Mouse (Mus musculus) intestine, embryonic 15.5 days (tissue): Measurements from ENCODE around the gene Aspscr1. TPM values are rescaled to one million over a fixed set of nuclear protein-coding genes. Genes with fewer than 3 reads are reported as not detected.
"Not testable (repeated sequence)": the region's sequence is repeated elsewhere in the genome, so short reads cannot be mapped to it uniquely, and the experiment has no call there.

Source experiments
- ATAC-seq: fragments of 200-750 bp; cut with Nextera tagmentation; 2 replicates; pipeline ENCODE4 v1.8.0; 2017; ENCODE audit warnings: moderate TSS enrichment, moderate library complexity
- H3K27ac ChIP-seq: fragments of 300-500 bp; sonication (generic); 2 replicates; pipeline ENCODE4 v1.5.1; 2015; ENCODE audit warnings: mild to moderate bottlenecking, inconsistent platforms
- H3K27me3 ChIP-seq: fragments of 300-500 bp; sonication (generic); replicated peaks from 2 replicates; pipeline ENCODE4 v1.6.1; 2015; ENCODE audit warnings: inconsistent platforms
- H3K36me3 ChIP-seq: fragments of 300-500 bp; sonication (generic); 2 replicates; pipeline ENCODE4 v1.6.1; 2015; ENCODE audit warnings: inconsistent platforms
- H3K4me1 ChIP-seq: fragments of 300-500 bp; sonication (generic); replicated peaks from 2 replicates; pipeline ENCODE4 v1.6.1; 2015; ENCODE audit warnings: inconsistent platforms
- H3K4me2 ChIP-seq: fragments of 300-500 bp; sonication (generic); replicated peaks from 2 replicates; pipeline ENCODE4 v1.6.1; 2015; ENCODE audit warnings: mild to moderate bottlenecking, inconsistent platforms
- H3K4me3 ChIP-seq: fragments of 300-500 bp; sonication (generic); replicated peaks from 2 replicates; pipeline ENCODE4 v1.5.1; 2015; ENCODE audit warnings: inconsistent platforms
- H3K9ac ChIP-seq: fragments of 300-500 bp; sonication (generic); 2 replicates; pipeline ENCODE4 v1.6.1; 2015; ENCODE audit warnings: inconsistent platforms
- H3K9me3 ChIP-seq: fragments of 300-500 bp; sonication (generic); 2 replicates; pipeline ENCODE4 v1.6.1; 2016; ENCODE audit warnings: inconsistent platforms
- WGBS: fragments of 180-500 bp; shearing (Covaris S2); methylation state at CpG from one replicate; pipeline ENCODE4 v1.1.7; 2015; 5-methylcytosine and 5-hydroxymethylcytosine counted together
- polyA plus RNA-seq: library from polyadenylated mRNA; unstranded; fragments of >200 nt; fragmentation: Nextera tagmentation; extraction: Ambion mirVana; gene quantifications from 2 replicates; pipeline ENCODE4 v1.2.1, GENCODE M21; 2015

Gene Aspscr1
- polyA plus RNA-seq, 1 experiment from 2014 or later: 96.0 TPM

GRCm38 (mm10) chr11:120673594-120674122, 885 bp downstream of the Aspscr1 start:
- Histone ChIP-seq H3K27me3 (no peaks in the 10 kb centered on the region), H3K27ac (peak overlapping the region; percentile 81), H3K4me2 (peak overlapping the region; percentile 67), H3K4me1 (peaks cover 8% of the 10 kb centered on the region; the same call in 1 of the 2 replicates), H3K4me3 (peak overlapping the region; percentile 66), H3K9me3 (no peaks in the 10 kb centered on the region), H3K9ac (peak overlapping the region; percentile 66), H3K36me3 (peaks cover 8% of the 10 kb centered on the region; the same call in 1 of the 2 replicates)
- 31% methylated on average over 12 of the region's 12 CpGs for WGBS
- peak; percentile 24 for ATAC-seq

- H3K9ac ChIP-seq, H3K27me3 ChIP-seq, H3K9me3 ChIP-seq, H3K4me2 ChIP-seq, ATAC-seq, H3K4me1 ChIP-seq, H3K27ac ChIP-seq, H3K4me3 ChIP-seq: not testable (repeated sequence)
- peaks cover 12% of the 10 kb centered on the region; the same call in 1 of the 2 replicates for H3K36me3 ChIP-seq
- WGBS: 79% methylated on average over 5 of the region's 5 CpGs
Observed at GRCm38 (mm10) chr11:120675875-120676274, 3.1 kb downstream of the Aspscr1 start.

GRCm38 (mm10) chr11:120676951-120677350, 4.2 kb downstream of the Aspscr1 start:
- no peaks in the 10 kb centered on the region for H3K27me3 ChIP-seq
- peaks cover 13% of the 10 kb centered on the region; the same call in 1 of the 2 replicates for H3K36me3 ChIP-seq
- H3K27ac ChIP-seq: no peak overlapping the region
- peaks cover 8% of the 10 kb centered on the region; the same call in 1 of the 2 replicates for H3K4me1 ChIP-seq
- no peak for ATAC-seq
- no peak overlapping the region for H3K4me2 ChIP-seq
- no peak overlapping the region for H3K4me3 ChIP-seq
- no peaks in the 10 kb centered on the region for H3K9me3 ChIP-seq
- 85% methylated on average over 4 of the region's 4 CpGs for WGBS
- H3K9ac ChIP-seq: no peak overlapping the region

- no peak; the same call in 1 of the 2 replicates for ATAC-seq
- no peaks in the 10 kb centered on the region for H3K27me3 ChIP-seq
- peaks cover 13% of the 10 kb centered on the region; the same call in 1 of the 2 replicates for H3K36me3 ChIP-seq
- H3K27ac ChIP-seq: no peak overlapping the region
- H3K9ac ChIP-seq: no peak overlapping the region
- no peak overlapping the region for H3K4me3 ChIP-seq
- 0 out of 2 replicates have a peak, but pooled peaks cover 3% of the 10 kb centered on the region for H3K4me1 ChIP-seq
- no peaks in the 10 kb centered on the region for H3K9me3 ChIP-seq
- H3K4me2 ChIP-seq: no peak overlapping the region
- 78% methylated on average over 3 of the region's 3 CpGs for WGBS
Observed at GRCm38 (mm10) chr11:120679909-120680308, 7.1 kb downstream of the Aspscr1 start.

- no peak for ATAC-seq
- Histone ChIP-seq H3K9ac (no peak overlapping the region), H3K27me3 (no peaks in the 10 kb centered on the region), H3K4me1 (no peaks in the 10 kb centered on the region), H3K4me3 (no peak overlapping the region), H3K36me3 (peaks cover 20% of the 10 kb centered on the region; the same call in 1 of the 2 replicates), H3K9me3 (no peaks in the 10 kb centered on the region), H3K27ac (no peak overlapping the region), H3K4me2 (no peak overlapping the region)
- 94% methylated on average over 5 of the region's 5 CpGs for WGBS
Observed at GRCm38 (mm10) chr11:120682683-120683082, 9.9 kb downstream of the Aspscr1 start.

- no peaks in the 10 kb centered on the region for H3K9me3 ChIP-seq
- peaks cover 13% of the 10 kb centered on the region; the same call in 1 of the 2 replicates for H3K36me3 ChIP-seq
- no peak overlapping the region for H3K4me2 ChIP-seq
- WGBS: 89% methylated on average over 3 of the region's 3 CpGs
- H3K27ac ChIP-seq: no peak overlapping the region
- no peak overlapping the region for H3K9ac ChIP-seq
- no peaks in the 10 kb centered on the region for H3K27me3 ChIP-seq
- no peak for ATAC-seq
- no peak overlapping the region for H3K4me3 ChIP-seq
- H3K4me1 ChIP-seq: no peaks in the 10 kb centered on the region
Observed at GRCm38 (mm10) chr11:120683536-120683935, 10.8 kb downstream of the Aspscr1 start.

- no peak for ATAC-seq
- Histone ChIP-seq H3K4me2 (no peak overlapping the region), H3K9me3 (no peaks in the 10 kb centered on the region), H3K27ac (no peak overlapping the region), H3K4me1 (no peaks in the 10 kb centered on the region), H3K9ac (no peak overlapping the region), H3K36me3 (peaks cover 15% of the 10 kb centered on the region; the same call in 1 of the 2 replicates), H3K27me3 (no peaks in the 10 kb centered on the region), H3K4me3 (no peak overlapping the region)
- WGBS: 81% methylated on average over 2 of the region's 2 CpGs
Observed at GRCm38 (mm10) chr11:120684086-120684485, 11.3 kb downstream of the Aspscr1 start.

GRCm38 (mm10) chr11:120684660-120685059, 11.9 kb downstream of the Aspscr1 start:
- H3K9ac ChIP-seq: no peak overlapping the region
- WGBS: 78% methylated on average over 2 of the region's 2 CpGs
- no peaks in the 10 kb centered on the region for H3K4me1 ChIP-seq
- no peak overlapping the region for H3K27ac ChIP-seq
- H3K4me3 ChIP-seq: no peak overlapping the region
- H3K36me3 ChIP-seq: peaks cover 19% of the 10 kb centered on the region; the same call in 1 of the 2 replicates
- H3K4me2 ChIP-seq: no peak overlapping the region
- ATAC-seq: no peak
- no peaks in the 10 kb centered on the region for H3K9me3 ChIP-seq
- H3K27me3 ChIP-seq: no peaks in the 10 kb centered on the region

GRCm38 (mm10) chr11:120686650-120687272, 14.0 kb downstream of the Aspscr1 start:
- Histone ChIP-seq H3K36me3 (peaks cover 15% of the 10 kb centered on the region; the same call in 1 of the 2 replicates), H3K4me2 (no peak overlapping the region), H3K27ac (no peak overlapping the region), H3K4me1 (no peaks in the 10 kb centered on the region), H3K4me3 (no peak overlapping the region), H3K27me3 (no peaks in the 10 kb centered on the region), H3K9ac (no peak overlapping the region), H3K9me3 (no peaks in the 10 kb centered on the region)
- WGBS: 73% methylated on average over 20 of the region's 20 CpGs
- ATAC-seq: no peak; the same call in 1 of the 2 replicates

- Histone ChIP-seq H3K4me1 (no peaks in the 10 kb centered on the region), H3K4me3 (no peak overlapping the region), H3K9ac (no peak overlapping the region), H3K9me3 (no peaks in the 10 kb centered on the region), H3K27ac (no peak overlapping the region), H3K4me2 (no peak overlapping the region), H3K27me3 (no peaks in the 10 kb centered on the region), H3K36me3 (peaks cover 15% of the 10 kb centered on the region; the same call in 1 of the 2 replicates)
- no peak for ATAC-seq
- WGBS: 81% methylated on average over 3 of the region's 3 CpGs
Observed at GRCm38 (mm10) chr11:120689365-120689764, 16.6 kb downstream of the Aspscr1 start.

- no peaks in the 10 kb centered on the region for H3K9me3 ChIP-seq
- H3K27me3 ChIP-seq: no peaks in the 10 kb centered on the region
- peaks cover 8% of the 10 kb centered on the region; the same call in 1 of the 2 replicates for H3K36me3 ChIP-seq
- no peak overlapping the region for H3K4me3 ChIP-seq
- no peak overlapping the region for H3K9ac ChIP-seq
- WGBS: 89% methylated on average over 4 of the region's 4 CpGs
- no peak for ATAC-seq
- no peak overlapping the region for H3K4me2 ChIP-seq
- H3K27ac ChIP-seq: no peak overlapping the region
- H3K4me1 ChIP-seq: peaks cover 9% of the 10 kb centered on the region; the same call in 1 of the 2 replicates
Observed at GRCm38 (mm10) chr11:120692471-120693011, 19.8 kb downstream of the Aspscr1 start.

GRCm38 (mm10) chr11:120693461-120693860, 20.7 kb downstream of the Aspscr1 start:
- H3K36me3 ChIP-seq: peaks cover 8% of the 10 kb centered on the region; the same call in 1 of the 2 replicates
- H3K4me1 ChIP-seq: peaks cover 11% of the 10 kb centered on the region; the same call in 1 of the 2 replicates
- H3K9ac ChIP-seq: no peak overlapping the region
- no peaks in the 10 kb centered on the region for H3K27me3 ChIP-seq
- H3K9me3 ChIP-seq: no peaks in the 10 kb centered on the region
- ATAC-seq: no peak
- WGBS: 77% methylated on average over 3 of the region's 3 CpGs
- no peak overlapping the region for H3K4me2 ChIP-seq
- H3K27ac ChIP-seq: no peak overlapping the region
- H3K4me3 ChIP-seq: no peak overlapping the region
